Mouse (Mus musculus) cerebellum, postnatal 14 days (tissue): ENCODE results near the gene Pimreg.

ENCODE experiments used
- DNase-seq, 2 experiments: peaks; one replicate each; pipeline ENCODE4 v3.0.0; 2021; ENCODE audit warnings: mixed read lengths in 2 of 2

The Pimreg gene

DNA sequence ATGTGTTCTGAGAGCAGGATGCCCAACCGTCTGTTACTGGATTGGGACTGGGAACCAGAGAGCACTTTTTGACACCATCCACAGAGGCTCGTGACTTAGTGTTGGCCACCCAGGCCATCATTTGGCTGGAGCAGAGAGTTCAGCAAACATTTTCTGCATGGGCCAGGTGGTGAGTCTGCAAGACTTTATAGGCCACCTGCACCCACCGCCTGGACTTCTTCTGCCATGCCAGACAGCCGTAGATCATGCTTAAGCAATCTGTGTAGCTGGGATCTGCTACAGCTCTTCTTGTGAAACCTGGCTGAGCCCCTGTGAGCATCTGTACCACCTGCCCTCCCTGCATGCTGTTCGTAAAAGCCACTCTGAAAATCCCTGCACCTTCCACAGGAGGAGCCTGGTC is 25.5 kb downstream of the Pimreg start:
- DNase-seq, result peak; percentile 68 to 79

- peak; percentile 65 to 76 for DNase-seq
Observed at GRCm38 (mm10) chr11:72068026-72068425, 26.2 kb downstream of the Pimreg start.

GRCm38 (mm10) chr11:72070733-72071132 is 28.9 kb downstream of the Pimreg start:
- DNase-seq, result no peak

DNA sequence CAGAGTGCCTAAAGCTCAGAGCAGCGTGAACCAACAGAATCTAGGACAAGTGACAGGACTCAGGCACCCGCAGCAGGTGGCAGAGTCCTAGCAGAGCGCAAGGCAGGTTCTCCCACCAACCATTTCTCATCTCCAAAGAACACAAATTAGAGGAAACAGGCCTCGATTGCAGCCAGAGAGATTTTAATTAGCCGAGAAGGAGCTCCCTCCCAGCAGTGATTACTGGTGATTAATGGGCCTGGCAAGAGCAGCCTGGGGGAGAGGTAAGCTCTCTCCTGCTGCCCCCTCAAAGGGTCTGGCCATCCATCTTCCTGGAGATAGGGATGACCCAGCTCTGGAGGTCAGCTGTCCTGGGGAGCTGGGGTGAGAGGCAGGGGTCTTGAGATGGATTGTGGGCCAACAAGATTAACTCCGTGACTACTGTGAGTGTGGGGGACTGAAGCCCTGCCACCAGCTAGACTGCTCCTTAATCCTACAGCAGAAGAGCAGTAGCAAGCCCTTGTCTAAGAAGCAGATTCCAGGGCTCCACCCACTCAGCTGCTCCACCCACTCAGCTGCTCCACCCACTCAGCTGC is 30.6 kb downstream of the Pimreg start:
- DNase-seq, result no peak

DNA sequence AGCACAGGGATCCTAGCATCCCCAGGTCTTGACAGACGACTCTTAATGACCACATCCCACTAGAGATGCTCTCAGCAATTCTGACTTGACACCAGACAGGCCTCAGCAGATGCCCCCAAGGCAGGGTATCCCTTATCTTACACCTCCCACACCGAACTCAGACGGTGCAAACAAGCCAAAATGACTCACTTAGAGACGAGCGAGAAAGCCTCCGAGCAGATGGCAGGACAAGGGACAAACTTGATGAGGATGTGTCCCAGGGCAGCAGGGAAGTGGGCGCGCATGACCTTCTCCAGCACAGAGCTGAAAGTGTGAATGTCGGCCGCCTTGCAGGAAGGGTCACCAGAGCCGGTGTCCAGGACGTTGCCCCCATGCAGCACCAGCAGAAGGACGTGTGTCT is 32.4 kb downstream of the Pimreg start:
- DNase-seq, result no peak

- peak; percentile 44 to 59 for DNase-seq
Observed at GRCm38 (mm10) chr11:72078056-72078455, 36.2 kb downstream of the Pimreg start.

DNA sequence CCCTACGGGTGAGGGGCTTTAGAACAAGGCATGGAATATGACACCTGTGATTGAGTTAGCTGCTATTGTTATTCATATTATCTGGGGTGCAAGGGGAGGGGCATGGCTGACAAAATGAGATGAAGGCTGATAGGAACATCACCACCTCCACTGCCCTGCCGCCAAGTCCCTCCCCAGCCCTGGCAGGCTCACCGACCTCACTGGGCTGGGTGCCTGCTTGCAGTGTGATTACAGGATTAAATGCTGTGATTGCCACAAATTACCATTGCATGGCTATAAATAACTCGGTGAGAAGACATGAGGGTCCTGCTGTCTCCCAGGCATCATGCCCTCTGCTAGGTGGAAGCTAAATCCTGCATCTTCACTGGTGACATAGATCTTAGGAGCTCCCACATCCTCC is 36.8 kb downstream of the Pimreg start:
- DNase-seq, result peak; percentile 89 to 92

DNA sequence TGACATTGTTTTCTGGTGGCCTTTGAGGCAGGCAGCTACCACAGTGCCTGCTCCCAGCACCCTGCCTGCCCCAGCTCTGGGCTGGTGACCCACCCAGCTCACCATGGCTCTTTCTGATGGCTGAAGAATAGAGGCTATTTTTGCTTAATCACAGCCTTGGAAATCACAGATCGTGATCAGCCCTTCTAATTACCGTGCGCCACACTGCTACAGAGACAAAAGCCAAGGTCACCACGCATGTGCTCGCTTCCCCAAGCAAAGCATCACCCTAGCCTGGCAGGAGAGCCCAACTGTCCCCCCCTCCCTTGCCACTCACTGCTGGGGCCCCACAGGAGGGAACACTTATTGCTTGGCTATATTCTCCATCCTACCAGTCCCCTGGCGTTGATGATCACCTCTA is 38.6 kb downstream of the Pimreg start:
- no peak for DNase-seq

GRCm38 (mm10) chr11:72082601-72083000 is 40.8 kb downstream of the Pimreg start:
- no peak for DNase-seq

- DNase-seq, result no peak
Observed at GRCm38 (mm10) chr11:72084337-72084736, 42.5 kb downstream of the Pimreg start.

DNA sequence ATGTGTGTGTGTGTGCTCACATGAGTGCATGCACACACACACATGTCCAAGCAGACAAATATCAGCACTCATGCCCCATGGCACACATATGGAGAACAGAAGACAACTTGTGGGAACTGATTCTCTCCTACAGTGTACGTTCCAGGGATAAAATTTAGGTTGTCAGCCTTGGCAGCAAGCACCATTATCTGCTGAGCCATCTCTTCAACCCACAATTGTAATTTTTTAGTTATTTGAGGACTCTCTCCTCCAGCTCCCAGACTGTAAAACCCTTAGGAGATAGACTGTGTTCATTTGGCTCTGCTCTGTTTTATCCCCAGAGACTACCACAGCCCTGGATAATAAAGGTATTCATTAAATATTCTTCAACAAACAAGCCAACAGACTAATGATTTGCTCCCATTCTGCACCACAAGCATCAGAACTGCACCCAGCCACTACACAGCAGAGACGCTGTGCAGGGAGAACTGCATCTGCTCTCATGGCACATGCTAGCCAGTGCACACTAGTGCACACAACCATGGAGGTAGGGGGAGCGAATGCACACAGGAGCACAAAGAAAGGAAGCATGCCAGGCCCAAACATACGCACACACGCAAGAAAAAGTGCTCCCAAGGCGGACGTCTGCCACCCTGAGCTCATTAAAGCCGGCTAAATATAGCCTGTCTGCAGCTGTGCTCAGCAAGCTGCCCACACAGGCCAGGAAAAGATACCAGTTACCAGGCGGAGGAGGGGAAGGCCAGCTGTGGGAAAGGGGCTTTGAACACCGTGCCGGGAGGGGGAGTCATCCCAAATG is 44.6 kb downstream of the Pimreg start:
- DNase-seq, result no peak

GRCm38 (mm10) chr11:72092390-72092789 is 50.6 kb downstream of the Pimreg start:
- no peak for DNase-seq

DNA sequence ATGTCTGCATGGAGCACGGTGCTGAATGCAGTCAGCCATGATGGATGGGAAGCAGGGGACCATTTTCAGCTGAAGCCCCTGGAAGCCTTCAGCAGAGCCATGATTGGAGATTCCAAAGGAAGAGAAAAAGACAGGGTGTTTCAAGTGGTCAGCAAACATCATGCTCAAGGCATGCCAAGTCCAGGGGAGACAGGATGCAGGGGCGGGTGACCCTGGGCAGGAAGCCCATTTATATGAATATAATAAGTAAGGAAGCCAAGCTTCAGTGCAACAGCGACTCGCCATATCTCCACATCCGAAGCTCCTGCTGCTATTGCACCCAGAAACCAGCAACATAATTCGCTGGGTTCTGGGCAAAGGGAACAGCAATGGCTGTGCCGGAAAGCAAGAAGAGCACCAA is 52.6 kb downstream of the Pimreg start:
- DNase-seq, result peak in 1 of 2 experiments; percentile 46

DNA sequence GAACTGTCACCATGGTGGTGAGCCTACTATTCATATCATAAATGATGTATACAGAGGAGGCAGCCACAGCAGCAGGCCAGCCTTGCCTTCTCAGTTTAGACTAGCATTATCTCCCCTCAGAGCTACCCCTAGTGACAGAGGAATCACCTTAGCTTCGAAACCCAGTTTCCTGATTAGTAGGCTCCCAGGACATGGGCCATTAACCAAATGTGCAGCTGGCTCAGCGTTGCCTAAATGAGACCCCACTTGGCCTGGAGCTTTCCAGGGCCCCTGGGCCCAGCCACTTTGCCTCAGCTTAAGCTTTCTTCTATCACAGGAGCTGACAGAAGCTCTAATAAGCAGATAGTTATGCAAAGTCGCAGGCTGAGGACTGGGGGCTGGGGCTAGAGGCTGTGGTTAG is 54.2 kb downstream of the Pimreg start:
- no peak for DNase-seq
